Mouse (Mus musculus): ENCODE results near the gene Ost4.
A peak's percentile ranks its signal among the peaks of the same experiment; 100 is the strongest.

Ost4 gene

DNA sequence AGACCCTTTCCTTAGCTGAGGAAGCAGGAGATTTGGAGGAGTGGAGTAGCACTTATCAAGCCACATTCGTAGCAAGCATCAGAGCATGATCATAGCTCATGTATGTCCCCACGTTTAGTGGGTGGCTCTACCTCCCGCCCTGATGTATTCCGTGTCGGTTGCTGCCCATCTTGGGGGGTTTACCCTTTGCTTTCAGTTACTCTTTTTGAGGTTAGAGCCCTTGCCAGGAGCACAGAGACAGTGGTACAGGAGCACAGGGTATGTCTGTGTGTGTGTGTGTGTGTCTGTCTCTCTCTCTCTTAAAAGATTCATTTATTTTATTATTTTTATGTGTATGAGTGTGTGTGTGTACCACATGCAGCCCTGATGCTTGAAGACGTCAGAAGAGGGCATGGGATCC lies 15.5 kb upstream of the Ost4 start:
- no peak for DNase-seq

DNA sequence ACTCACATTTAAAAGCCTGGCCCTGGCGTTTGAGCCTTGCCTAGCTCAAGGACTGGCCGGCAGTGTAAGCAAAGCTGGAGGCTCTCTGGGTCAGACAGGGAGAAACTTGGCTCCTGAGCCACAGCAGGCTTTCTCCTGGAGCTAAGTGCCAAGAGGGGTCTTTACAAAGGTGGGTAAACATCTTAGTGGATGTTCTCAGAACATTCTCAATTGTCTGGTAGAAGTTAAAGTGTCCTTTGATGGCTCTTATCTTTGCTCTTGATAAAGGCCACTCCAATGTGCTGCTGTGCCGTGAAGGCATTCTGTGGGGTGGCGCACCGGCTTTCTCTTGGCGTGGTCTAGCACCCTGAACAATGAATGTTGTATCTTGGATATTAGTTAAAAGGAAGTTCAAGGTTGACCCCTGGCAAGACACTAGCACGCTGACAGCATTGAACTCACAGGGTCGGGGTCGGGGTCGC lies 15.0 kb upstream of the Ost4 start:
- DNase-seq, result no peak

DNA sequence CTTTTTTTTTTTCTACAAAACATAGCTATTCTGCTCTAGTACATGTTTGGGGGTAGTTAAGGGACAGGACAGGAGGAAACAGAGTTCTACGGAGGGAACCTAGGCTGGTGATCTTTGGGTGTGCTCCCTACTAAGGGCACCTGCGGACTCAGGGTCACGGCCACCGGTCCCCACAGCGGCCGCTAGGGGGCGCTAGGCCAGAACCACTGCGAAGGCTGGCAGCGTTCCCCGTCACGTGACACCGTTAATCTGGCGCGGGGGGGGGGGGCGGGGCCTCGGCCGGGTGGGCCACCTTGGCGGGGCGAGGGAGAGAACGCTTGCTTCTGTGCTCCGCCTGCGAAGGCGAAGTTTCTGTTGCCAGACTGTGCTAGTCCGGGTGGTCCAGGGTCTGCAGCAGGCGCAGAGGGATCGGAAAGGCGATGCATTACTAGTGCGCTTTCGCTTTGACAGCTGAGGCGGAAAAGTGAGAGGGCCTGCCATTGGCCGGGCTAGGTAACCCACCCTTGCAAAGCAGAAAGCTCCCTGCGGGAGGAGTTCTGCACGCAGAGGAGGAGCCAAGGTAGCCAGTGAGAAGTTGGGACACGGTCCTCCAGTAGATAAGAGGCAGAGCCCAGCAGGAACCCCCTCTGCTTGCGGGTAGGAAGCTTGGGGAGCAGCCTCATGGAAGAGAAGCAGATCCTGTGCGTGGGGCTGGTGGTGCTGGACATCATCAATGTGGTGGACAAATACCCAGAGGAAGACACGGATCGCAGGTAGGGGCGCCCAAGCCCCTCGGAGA lies 13.9 kb upstream of the Ost4 start, which contains the start of gene Khk:
TSS of gene Khk (plus strand) at position 176 of the 778 bp plus-strand sequence.
- DNase-seq, result peak; percentile 97 to 99

GRCm38 (mm10) chr5:30920621-30921020 lies 13.0 kb upstream of the Ost4 start:
- DNase-seq, result no peak

DNA sequence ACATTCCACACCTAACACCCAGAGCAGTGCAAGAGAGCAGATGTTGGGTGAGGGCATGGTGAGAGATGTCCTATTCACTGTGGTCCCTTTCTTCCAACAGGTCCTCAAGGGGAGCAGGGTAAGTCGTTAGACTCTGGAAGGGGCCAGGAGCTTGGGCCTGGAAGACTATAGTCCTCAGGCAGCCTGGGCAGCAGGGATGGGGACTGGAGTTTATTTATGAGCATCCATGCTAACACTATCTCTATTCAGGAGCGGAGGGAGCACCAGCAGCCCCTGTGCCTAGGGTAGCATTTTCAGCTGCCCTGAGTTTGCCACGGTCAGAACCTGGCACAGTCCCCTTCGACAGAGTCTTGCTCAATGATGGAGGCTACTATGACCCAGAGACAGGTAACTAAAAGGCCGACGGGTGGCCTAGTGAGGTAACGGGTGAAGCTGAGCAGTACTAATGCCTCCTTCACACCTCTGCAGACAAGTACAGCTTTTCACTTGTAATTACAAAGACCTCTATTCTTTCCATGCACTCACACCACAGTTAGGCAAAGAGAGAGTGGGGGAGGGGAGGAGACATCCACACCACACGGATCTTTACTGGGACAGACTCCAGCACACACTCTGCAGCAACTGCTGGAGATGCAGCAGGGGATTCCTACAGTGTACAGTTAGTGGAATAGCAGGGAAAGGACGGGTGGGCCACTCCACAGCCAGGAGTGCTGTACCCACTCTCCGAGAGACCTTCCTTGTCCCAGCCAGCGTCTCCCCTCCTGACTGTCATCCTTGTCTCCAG lies 12.4 kb upstream of the Ost4 start:
- no peak for DNase-seq

GRCm38 (mm10) chr5:30918691-30919090 lies 11.1 kb upstream of the Ost4 start:
- DNase-seq, result no peak

DNA sequence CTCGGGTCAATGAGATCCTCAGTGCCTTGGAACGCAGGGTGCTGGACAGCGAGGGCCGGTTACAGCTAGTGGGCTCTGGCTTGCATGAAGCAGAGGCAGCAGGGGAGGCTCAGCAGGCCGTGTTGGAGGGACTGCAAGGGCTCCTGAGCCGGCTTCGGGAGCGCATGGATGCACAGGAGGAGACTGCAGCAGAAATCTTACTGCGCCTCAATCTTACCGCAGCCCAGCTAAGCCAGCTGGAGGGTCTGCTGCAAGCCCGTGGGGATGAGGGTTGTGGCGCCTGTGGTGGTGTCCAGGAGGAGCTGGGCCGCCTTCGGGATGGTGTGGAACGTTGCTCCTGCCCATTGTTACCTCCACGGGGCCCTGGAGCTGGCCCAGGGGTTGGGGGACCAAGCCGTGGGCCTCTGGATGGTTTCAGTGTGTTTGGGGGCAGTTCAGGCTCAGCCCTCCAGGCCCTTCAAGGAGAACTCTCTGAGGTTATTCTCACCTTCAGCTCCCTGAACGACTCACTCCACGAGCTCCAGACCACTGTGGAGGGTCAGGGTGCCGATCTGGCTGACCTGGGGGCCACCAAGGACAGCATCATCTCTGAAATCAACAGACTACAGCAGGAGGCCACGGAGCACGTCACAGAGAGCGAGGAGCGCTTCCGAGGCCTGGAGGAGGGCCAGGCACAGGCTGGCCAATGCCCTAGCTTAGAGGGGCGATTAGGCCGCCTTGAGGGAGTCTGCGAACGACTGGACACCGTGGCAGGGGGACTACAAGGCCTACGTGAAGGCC lies 10.5 kb upstream of the Ost4 start:
- no peak for DNase-seq

- no peak for DNase-seq
These were observed 9.8 kb upstream of the Ost4 start for GRCm38 (mm10) chr5:30917348-30917747.

GRCm38 (mm10) chr5:30916841-30917240 lies 9.3 kb upstream of the Ost4 start:
- DNase-seq, result no peak

DNA sequence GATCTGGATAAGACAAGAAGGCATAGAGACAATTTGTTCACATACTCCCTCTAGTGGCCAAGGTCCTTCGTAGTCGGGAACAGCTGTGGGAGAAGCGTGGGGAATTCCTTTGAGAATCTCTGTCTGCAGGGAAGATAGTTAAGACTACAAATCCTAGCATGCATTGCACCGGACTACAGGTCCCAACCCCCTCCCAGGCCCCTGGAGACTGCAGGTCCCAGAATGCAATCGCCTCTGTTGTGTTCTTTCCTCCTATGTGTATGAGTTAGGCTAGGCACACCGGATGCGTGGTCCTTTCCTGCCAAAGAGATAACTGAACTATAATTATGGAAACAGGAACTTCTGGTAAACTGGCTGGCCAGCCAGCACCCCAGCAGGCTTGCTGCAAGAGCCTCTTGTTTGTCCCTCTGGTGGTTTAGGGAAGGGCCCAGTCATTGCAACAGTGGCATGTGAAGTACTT lies 8.4 kb upstream of the Ost4 start:
- peak; percentile 89 to 91 for DNase-seq

DNA sequence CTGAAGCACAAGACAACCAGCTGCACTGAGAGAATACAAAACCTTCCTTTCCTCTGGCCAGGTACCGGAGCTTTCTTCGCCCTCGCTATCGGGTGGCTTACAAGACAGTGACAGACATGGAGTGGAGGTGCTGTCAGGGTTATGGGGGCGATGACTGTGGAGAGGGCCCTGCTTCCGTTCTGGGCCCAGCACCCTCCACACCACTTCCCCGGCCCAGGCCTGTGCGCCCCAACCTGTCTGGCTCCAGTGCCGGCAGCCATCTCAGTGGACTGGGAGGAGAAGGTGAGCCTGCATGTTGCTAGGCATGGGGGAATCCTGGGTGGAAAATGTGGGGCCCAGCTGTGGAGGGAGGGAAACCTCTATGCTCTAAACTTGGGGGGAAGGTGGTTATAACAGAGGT lies 7.9 kb upstream of the Ost4 start:
- DNase-seq, result no peak

GRCm38 (mm10) chr5:30914849-30915248 lies 7.3 kb upstream of the Ost4 start:
- DNase-seq, result no peak

GRCm38 (mm10) chr5:30914101-30914635 lies 6.6 kb upstream of the Ost4 start:
- no peak for DNase-seq

DNA sequence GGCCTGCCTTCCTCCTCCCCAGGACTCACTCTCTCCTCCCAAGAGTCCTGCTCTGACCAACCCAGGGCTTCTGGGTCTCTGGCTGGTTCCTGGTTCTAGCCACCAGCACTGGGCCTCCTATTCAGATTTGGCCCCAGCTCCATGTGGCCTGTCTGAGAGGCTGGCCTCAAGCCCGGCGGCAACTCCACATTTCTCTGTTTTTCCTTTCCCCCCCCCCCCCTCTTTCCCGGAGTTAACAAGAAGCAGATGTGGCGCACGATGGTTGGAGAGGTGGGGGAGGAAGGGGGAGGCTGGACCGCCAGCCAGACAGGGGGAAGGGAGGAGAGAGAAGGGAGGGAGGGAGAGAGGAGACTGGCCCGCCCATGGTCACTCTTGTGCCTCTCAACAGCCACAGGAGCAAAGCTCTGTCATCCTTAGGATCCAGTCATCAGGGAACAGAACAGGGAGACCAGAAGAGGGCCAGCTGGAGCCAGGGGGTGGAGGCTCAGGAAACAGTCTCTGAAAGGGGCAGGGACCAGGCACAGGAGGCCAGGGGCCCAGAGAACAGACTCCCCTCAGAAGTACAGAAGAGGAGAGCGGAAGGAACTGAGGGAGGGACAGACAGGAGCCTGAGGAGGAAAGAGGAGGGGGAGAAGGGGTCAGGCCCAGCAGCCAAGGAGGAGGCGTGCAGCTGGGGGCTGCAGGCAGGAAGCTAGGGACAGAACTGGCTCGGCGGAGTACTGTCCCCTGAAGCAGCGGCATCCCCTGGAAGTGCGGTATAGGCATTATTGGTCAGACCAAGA lies 5.7 kb upstream of the Ost4 start, which contains the start of gene Emilin1:
TSS of gene Emilin1 (plus strand) at position 343 of the 782 bp plus-strand sequence.
- DNase-seq, result peak in 1 of 2 experiments; percentile 41

GRCm38 (mm10) chr5:30912156-30912555 lies 4.6 kb upstream of the Ost4 start:
- DNase-seq, result no peak

DNA sequence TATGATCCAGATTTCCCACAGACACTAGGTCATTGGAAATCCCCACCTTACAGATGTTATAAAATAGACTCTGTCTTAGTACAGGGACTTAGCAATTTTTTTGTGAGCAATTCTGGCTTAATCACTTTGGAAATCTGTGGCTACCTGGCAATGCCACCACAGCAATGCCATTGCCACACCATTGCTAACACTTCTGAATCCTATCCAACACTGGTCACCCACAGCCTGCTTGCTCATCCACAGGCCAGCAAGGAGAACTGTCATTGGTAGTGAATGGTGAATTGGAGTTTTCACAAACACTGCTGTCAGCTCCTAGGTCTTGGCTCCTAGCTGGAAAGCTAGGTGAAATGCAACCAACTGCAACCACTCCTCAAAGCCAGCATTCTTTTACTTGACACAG lies 2.9 kb upstream of the Ost4 start:
- no peak for DNase-seq

DNA sequence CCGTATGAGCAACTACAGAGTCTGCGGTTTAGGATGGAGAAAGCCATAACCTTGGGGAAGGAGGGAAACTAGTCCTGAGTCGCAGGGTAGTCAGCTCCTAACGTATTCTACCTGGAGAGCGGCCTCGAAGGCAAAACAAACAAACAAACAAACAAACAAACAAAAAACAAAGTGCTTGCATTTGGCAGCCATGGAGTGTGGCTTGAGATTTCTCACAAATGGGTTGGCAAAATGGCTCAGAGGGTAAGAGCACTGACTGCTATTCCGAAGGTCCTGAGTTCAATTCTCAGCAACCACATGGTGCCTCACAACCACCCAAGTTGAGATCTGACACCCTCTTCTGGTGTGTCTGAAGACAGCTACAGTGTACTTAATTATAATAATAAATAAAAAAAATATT lies 2.3 kb upstream of the Ost4 start:
- no peak for DNase-seq

DNA sequence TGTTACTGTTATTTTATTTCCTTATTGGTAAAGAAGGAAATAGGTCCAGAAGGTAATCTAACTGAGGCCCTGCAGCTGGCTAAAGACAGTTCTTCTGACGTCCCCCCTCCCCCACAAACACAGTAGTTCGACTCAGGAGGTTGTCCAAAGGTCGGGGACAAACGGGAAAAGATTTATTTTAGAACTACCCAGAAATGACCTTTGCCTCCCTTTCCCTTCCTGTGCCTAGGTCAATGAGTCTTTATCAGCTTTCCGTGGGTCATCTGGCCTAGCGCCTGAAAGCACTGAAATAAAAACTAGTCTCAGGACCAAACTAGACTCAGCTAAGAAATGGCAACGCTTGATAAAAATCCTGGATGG lies 1.7 kb upstream of the Ost4 start:
- DNase-seq, result no peak

DNA sequence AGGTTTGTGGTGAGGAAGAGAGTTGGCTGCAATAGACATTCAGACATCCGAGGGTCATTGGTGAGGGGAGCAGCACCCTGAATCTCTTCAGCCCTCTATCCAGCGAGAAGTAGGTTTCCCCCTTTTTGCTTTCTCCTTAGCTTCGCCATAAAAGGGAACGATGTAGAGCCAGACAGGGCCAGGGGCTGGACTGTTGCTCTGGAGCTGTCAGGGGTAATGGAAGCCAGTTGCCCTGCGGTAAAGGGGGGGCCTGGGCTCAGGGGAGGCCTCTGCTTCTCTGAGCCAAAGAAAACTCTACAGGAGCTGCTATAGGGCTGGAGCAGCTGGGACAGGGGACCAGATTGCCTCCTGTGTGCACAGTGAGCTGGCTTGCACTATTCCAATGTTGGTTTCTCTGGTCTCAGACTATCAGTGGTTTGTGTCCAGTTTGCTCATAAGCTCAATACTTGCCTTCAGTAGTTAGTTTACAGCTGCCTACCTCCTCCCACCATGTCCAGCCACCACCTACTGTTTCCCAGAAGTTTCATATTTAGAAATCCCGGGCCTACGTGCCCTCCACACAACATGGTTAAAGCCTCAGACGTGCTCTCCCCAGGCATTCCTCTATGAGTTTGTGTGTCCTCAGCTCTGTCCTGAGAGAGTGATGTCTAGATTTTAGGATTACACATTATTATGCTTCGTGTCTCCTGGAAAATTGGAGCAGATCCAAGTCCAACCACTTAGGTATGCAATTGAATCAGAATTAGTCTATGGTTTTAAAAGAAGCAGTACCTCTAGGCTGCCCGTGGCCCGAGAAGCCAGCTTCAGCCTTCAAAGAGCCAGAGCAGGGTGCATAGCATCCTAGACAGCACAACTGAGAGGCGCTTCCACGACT lies 1.1 kb upstream of the Ost4 start:
- DNase-seq, result no peak

GRCm38 (mm10) chr5:30901860-30902259 lies 5.7 kb downstream of the Ost4 start:
- DNase-seq, result no peak

DNA sequence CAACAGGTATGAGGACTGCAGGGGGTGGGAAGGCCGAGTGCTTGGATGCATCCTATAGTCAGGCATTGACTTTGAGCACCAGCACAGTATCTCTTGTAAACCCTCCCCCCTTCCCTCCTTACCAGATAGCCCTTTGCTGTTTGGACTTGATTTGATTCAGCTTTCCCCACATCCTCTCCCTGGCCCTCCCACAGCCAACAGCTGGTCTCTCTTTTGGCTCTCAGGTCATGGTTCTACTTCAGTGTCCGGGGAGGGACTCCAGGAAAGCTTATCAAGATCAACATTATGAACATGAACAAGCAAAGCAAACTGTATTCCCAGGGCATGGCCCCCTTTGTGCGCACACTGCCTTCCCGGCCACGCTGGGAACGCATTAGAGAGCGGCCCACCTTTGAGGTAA lies 17.2 kb downstream of the Ost4 start:
- no peak for DNase-seq

Data from cerebellum, postnatal 10 days (tissue).